Comparison of ENCODE assay signal across 8 mouse cellular contexts in the genomic region with DNA sequence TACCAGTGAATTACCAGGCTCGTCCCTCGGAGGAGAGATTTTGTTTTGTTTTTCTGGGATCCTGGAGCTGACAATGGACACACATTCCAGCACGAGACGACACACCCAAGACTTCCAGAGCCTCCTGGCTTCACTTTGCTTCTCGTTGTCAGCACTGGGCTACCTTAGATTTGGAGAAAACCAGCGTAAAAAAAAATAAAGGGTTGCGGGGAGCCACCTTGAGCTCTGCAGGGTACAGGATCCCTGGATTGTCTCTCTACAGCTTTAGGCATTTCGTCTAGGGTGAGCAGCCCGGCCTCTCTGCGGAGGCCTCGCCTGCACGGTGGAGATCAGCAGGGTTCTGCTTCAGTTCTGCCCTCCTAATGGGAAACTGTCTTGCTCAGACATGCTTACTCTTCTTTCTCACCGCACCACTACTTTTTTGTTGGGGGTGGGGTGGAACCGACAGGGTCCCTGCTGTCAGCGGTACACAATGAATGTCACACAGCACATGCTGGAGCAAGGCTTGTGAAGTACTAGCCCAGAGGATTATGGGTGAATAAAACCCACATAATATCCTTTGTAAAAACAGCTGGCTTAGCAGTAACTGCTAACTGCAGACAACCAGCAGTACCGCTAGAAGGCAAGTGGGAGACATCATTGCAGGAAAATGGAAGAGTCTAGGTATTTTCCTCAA.
A peak's percentile ranks its signal among the peaks of the same experiment; 100 is the strongest.
DNase-seq lines count a peak whose midpoint lies in the region; ATAC-seq and TF ChIP-seq lines count a peak whose summit lies in the region.

No protein-coding gene starts in this region.

- H3K4me1 ChIP-seq in cerebellum, adult 2 months (ENCODE audit: control insufficient read depth, insufficient read depth, low read length): no peaks in the 10 kb centered on the region
- no peaks in the 10 kb centered on the region for H3K4me1 ChIP-seq in hindbrain, embryonic 11.5 days (replicated peaks; ENCODE audit: control insufficient read depth, insufficient read depth, low read length)
- 0 out of 2 replicates have a peak, but pooled peaks cover 3% of the 10 kb centered on the region for H3K4me1 ChIP-seq in lung, embryonic 16.5 days (replicated peaks; ENCODE audit: control insufficient read depth, insufficient read depth, low read length)

- H3K27me3 ChIP-seq in cerebellum, adult 2 months (ENCODE audit: control insufficient read depth, insufficient read depth, low read length): no peaks in the 10 kb centered on the region
- 0 out of 2 replicates have a peak, but pooled peaks cover 2% of the 10 kb centered on the region for H3K27me3 ChIP-seq in hindbrain, embryonic 11.5 days (ENCODE audit: control insufficient read depth, insufficient read depth, low read length)
- H3K27me3 ChIP-seq in lung, embryonic 16.5 days (ENCODE audit: control insufficient read depth, insufficient read depth, low read depth, low read length): 0 out of 2 replicates have a peak, but pooled peaks cover 3% of the 10 kb centered on the region

- ATAC-seq in hindbrain, embryonic 11.5 days (ENCODE audit: low FRiP score): peak; percentile 84
- peak; percentile 78 for ATAC-seq in lung, embryonic 16.5 days (ENCODE audit: low read depth)
- peak; percentile 55; the same call in 1 of the 2 replicates for ATAC-seq in neutrophil, adult 5-6 weeks (ENCODE audit: extremely low read depth, insufficient number of reproducible peaks, low FRiP score, poor library complexity, severe bottlenecking)

- no peak overlapping the region for H3K27ac ChIP-seq in cerebellum, adult 2 months (ENCODE audit: insufficient read depth, low read length)
- H3K27ac ChIP-seq in hindbrain, embryonic 11.5 days (ENCODE audit: low read depth, low read length): peak overlapping the region; percentile 79
- peak overlapping the region; percentile 78 for H3K27ac ChIP-seq in lung, embryonic 16.5 days (ENCODE audit: low read length)

- TF ChIP-seq POLR2A in cerebellum, adult 2 months (IDR thresholded peaks at IDR 0.05; ENCODE audit: borderline replicate concordance, insufficient read depth, low read length): no peak

- DNase-seq in ES-CJ7 (ENCODE audit: low read depth, low spot score): peak; percentile 74
- peak in 1 of 2 experiments; percentile 55 for DNase-seq in cerebellum, adult 2 months
- DNase-seq in frontal cortex, adult 2 months (ENCODE audit: extremely low spot score in 1 of 2, low spot score in 1 of 2): peak; percentile 15 to 80
- peak; percentile 47 for DNase-seq in hindbrain, embryonic 11.5 days (ENCODE audit: low spot score)
- DNase-seq in layer of hippocampus, adult 9-10 months (ENCODE audit: low spot score): peak; percentile 10
- DNase-seq in thymus, postnatal 10 days (ENCODE audit: low spot score in 2 of 2): peak; percentile 70 to 72

- peak overlapping the region; percentile 20; the same call in 1 of the 2 replicates for H3K9ac ChIP-seq in hindbrain, embryonic 11.5 days (ENCODE audit: low read depth, low read length)
- H3K9ac ChIP-seq in lung, embryonic 16.5 days (ENCODE audit: low read length): peak overlapping the region; percentile 41; the same call in 1 of the 2 replicates

- WGBS in cerebellum, adult 2 months: 11% methylated on average over 16 of the region's 16 CpGs
- WGBS in hindbrain, embryonic 11.5 days: 18% methylated on average over 16 of the region's 16 CpGs
- 17% methylated on average over 16 of the region's 16 CpGs for WGBS in lung, embryonic 16.5 days

- H3K9me3 ChIP-seq in hindbrain, embryonic 11.5 days (ENCODE audit: control insufficient read depth, low read length): no peaks in the 10 kb centered on the region
- no peaks in the 10 kb centered on the region for H3K9me3 ChIP-seq in lung, embryonic 16.5 days (ENCODE audit: control insufficient read depth, low read length)

- TF ChIP-seq CTCF in cerebellum, adult 2 months (IDR thresholded peaks at IDR 0.05; ENCODE audit: borderline replicate concordance, insufficient read depth, low read depth, low read length): no peak

- peak overlapping the region; percentile 26 for H3K4me2 ChIP-seq in hindbrain, embryonic 11.5 days (replicated peaks; ENCODE audit: low read depth, low read length)
- H3K4me2 ChIP-seq in lung, embryonic 16.5 days (ENCODE audit: low read depth, low read length): peak overlapping the region; percentile 38

- H3K36me3 ChIP-seq in hindbrain, embryonic 11.5 days (ENCODE audit: control insufficient read depth, insufficient read depth, low read length): no peaks in the 10 kb centered on the region
- H3K36me3 ChIP-seq in lung, embryonic 16.5 days (ENCODE audit: control insufficient read depth, insufficient read depth, low read length): no peaks in the 10 kb centered on the region

- H3K4me3 ChIP-seq in cerebellum, adult 2 months (replicated peaks; ENCODE audit: insufficient read depth, low read depth, low read length): peak overlapping the region; percentile 49
- no peak overlapping the region for H3K4me3 ChIP-seq in hindbrain, embryonic 11.5 days (ENCODE audit: low read depth, low read length)
- H3K4me3 ChIP-seq in lung, embryonic 16.5 days (ENCODE audit: low read length): no peak overlapping the region
